In genomic region chr1:99679980-99680379, GRCm38 (mm10) we compare ENCODE assay signal across 20 mouse cellular contexts.
DNase-seq lines count a peak whose midpoint lies in the region; ATAC-seq lines count a peak whose summit lies in the region.
"Had no signal": no experiment of that assay in that cellular context is flagged by ENCODE, and none has a peak within 500 bp of the region (broad histone marks: within the 10 kb centered on the region; RNA-seq: fewer than 3 reads in every experiment).

No protein-coding gene starts in this region.

- peak; percentile 70; the same call in 1 of the 2 replicates for ATAC-seq in frontal cortex, adult (ENCODE audit: low TSS enrichment)
- ATAC-seq: forebrain, embryonic 15.5 days; intestine, postnatal 0 days; Patski had no signal

- no peak for DNase-seq in frontal cortex, postnatal 14 days (ENCODE audit: low spot score in 2 of 2)
- DNase-seq in left cerebral cortex, adult 11 months (ENCODE audit: low spot score): peak; percentile 3
- no peak for DNase-seq in left cerebral cortex, adult 18-20 months (ENCODE audit: low spot score in 2 of 2)
- peak; percentile 26 for DNase-seq in brain, adult 2 months (ENCODE audit: low read depth, low spot score)
- DNase-seq in forelimb bud, embryonic 11.5 days (ENCODE audit: low read depth, low spot score): peak; percentile 24
- no peak for DNase-seq in cerebellum, postnatal 4 days (ENCODE audit: low spot score in 2 of 2)
- DNase-seq: adrenal gland, postnatal 10 days; adrenal gland, postnatal 36 days; B cell, adult 2 months; cerebellum, adult 11-12 months; cerebellum, adult 8-10 months; cerebellum, postnatal 10 days; cerebellum, postnatal 36 days; gastrocnemius, postnatal 10 days; gastrocnemius, postnatal 36 days; heart, adult 2 months had no signal

Comparison
In these comparisons a context has a peak if more than half of its experiments do, and no peak if none do; other contexts are left out.
1. DNase-seq: peak in left cerebral cortex, adult 11 months (single experiment), brain, adult 2 months (single experiment) and forelimb bud, embryonic 11.5 days (single experiment); none in frontal cortex, postnatal 14 days (0 of 2), left cerebral cortex, adult 18-20 months (0 of 2) and cerebellum, postnatal 4 days (0 of 2).